Comparison of ENCODE assay signal across 1 mouse cellular context in genomic region chr11:77687541-77688131, GRCm38 (mm10).
TF ChIP-seq lines count a peak whose summit lies in the region.

No protein-coding gene starts in this region.

TF ChIP-seq in CH12.LX, 34 proteins besides CTCF, POLR2A, EP300 and RAD21 (continued from another document):
- TF ChIP-seq JUND (conservative IDR thresholded peaks at IDR 0.05; ENCODE audit: low read depth, low read length) (no peak), ZNF384 (IDR thresholded peaks at IDR 0.05; ENCODE audit: low read depth, low read length) (peak; percentile 82)
